Mouse (Mus musculus) liver, embryonic 12.5 days (tissue): Measurements from ENCODE around the gene Cers2. TPM values are rescaled to one million over a fixed set of nuclear protein-coding genes. Genes with fewer than 3 reads are reported as not detected.

Experiments used
- ATAC-seq: fragments of 200-750 bp; cut with Nextera tagmentation; 2 replicates; pipeline ENCODE4 v1.8.0; 2017; ENCODE audit warnings: moderate number of reproducible peaks, mild to moderate bottlenecking, moderate library complexity
- H3K27ac ChIP-seq: fragments of 300-500 bp; sonication (generic); 2 replicates; pipeline ENCODE4 v1.5.1; 2016; ENCODE audit warnings: mild to moderate bottlenecking
- H3K27me3 ChIP-seq: fragments of 300-500 bp; sonication (generic); replicated peaks from 2 replicates; pipeline ENCODE4 v1.6.1; 2016; ENCODE audit warnings: mild to moderate bottlenecking, moderate library complexity
- H3K36me3 ChIP-seq: fragments of 300-500 bp; sonication (generic); 2 replicates; pipeline ENCODE4 v1.6.1; 2016; ENCODE audit warnings: mild to moderate bottlenecking, moderate library complexity
- H3K4me1 ChIP-seq: fragments of 300-500 bp; sonication (generic); 2 replicates; pipeline ENCODE4 v1.6.1; 2016
- H3K4me2 ChIP-seq: fragments of 300-500 bp; sonication (generic); 2 replicates; pipeline ENCODE4 v1.6.1; 2016; ENCODE audit warnings: mild to moderate bottlenecking, moderate library complexity
- H3K4me3 ChIP-seq: fragments of 300-500 bp; sonication (generic); 2 replicates; pipeline ENCODE4 v1.5.1; 2016; ENCODE audit warnings: mild to moderate bottlenecking, moderate library complexity
- H3K9ac ChIP-seq: fragments of 300-500 bp; sonication (generic); 2 replicates; pipeline ENCODE4 v1.6.1; 2016; ENCODE audit warnings: mild to moderate bottlenecking, moderate library complexity
- H3K9me3 ChIP-seq: fragments of 300-500 bp; sonication (generic); replicated peaks from 2 replicates; pipeline ENCODE4 v1.6.1; 2016; ENCODE audit warnings: mild to moderate bottlenecking, moderate library complexity
- WGBS: fragments of 180-500 bp; shearing (Covaris S2); methylation state at CpG from one replicate; pipeline ENCODE4 v1.1.7; 2016; ENCODE audit not compliant: insufficient replicate concordance; 5-methylcytosine and 5-hydroxymethylcytosine counted together
- polyA plus RNA-seq: library from polyadenylated mRNA; unstranded; fragments of >200 nt; fragmentation: Nextera tagmentation; extraction: Ambion mirVana; gene quantifications from 2 replicates; pipeline ENCODE4 v1.2.1, GENCODE M21; 2016

The Cers2 gene
- polyA plus RNA-seq, 1 experiment from 2014 or later, result 135 TPM

DNA sequence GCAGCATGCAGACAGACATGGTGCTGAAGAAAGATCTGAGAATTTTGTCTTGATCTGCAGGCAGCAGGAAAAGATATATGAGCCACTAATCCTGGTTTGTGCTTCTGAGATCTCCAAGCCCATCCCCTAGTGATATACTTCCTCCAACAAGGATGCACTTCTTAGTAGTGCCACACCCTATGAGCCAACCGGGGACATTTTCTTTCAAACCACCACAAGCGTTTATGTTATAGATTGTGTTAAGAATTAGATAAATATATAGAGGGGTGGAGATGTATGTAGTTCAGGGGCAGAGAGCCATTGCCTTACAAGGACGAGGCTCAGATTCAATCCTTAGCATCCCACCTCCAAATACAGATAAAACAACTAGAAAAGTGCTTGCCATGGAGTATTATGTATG lies 4.1 kb upstream of the Cers2 start:
- ATAC-seq, result no peak
- H3K27me3 ChIP-seq, result no peaks in the 10 kb centered on the region
- no peak overlapping the region for H3K4me3 ChIP-seq
- peaks cover 9% of the 10 kb centered on the region for H3K36me3 ChIP-seq
- H3K9me3 ChIP-seq, result no peaks in the 10 kb centered on the region
- WGBS, result 41% methylated on average over 3 of the region's 3 CpGs
- no peak overlapping the region for H3K4me2 ChIP-seq
- H3K4me1 ChIP-seq, result peaks cover 54% of the 10 kb centered on the region
- no peak overlapping the region for H3K9ac ChIP-seq
- H3K27ac ChIP-seq, result no peak overlapping the region

DNA sequence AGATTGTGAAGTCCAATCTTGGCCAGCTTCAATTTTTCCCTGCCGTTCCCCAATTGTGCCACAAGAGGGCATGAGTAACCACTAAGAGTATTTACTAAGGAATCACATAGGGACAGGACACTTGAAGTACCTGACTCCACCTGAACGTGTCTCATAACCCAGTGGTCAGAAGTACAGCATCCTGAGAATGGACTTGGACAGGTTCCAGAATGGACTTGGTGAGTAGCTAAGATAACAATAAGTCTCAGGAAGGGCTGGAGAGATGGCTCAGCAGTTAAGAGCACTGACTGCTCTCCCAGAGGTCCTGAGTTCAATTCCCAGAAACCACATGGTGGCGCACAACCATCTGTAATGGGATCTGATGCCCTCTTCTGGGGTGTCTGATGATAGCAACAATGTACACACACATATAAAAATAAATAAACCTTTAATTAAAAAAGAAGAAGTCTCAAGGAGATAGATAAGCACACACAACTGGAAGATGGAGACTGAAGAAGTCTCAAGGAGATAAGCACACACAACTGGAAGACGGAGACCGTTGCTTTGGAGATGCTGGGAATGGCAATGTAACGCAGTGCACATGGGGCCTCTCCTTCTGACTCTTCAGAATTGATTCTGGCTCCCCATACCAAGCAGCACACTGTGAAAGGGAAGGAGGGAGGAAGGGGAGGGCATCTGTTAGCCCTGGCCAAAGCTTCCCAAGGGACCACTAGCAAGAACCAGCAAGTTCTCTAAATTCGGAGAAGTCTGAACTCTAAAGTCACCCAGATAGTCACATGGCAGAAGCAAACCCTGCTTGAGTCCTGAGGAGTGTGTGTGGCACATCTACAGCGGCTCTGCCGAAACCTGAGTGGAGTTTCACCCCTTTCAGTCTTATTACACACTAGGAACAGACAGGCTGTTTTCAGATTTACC lies 3.4 kb upstream of the Cers2 start:
- peak overlapping the region; percentile 24; the same call in 1 of the 2 replicates for H3K9ac ChIP-seq
- H3K9me3 ChIP-seq, result no peaks in the 10 kb centered on the region
- H3K4me3 ChIP-seq, result no peak overlapping the region
- peaks cover 1% of the 10 kb centered on the region for H3K36me3 ChIP-seq
- 41% methylated on average over 9 of the region's 9 CpGs for WGBS
- no peaks in the 10 kb centered on the region for H3K27me3 ChIP-seq
- peaks cover 59% of the 10 kb centered on the region for H3K4me1 ChIP-seq
- ATAC-seq, result no peak
- peak overlapping the region; percentile 33 for H3K4me2 ChIP-seq
- peak overlapping the region; percentile 94 for H3K27ac ChIP-seq

GRCm38 (mm10) chr3:95312623-95313022 lies 2.0 kb upstream of the Cers2 start:
- peak; percentile 62 for ATAC-seq
- Histone ChIP-seq H3K27me3 (no peaks in the 10 kb centered on the region), H3K9me3 (no peaks in the 10 kb centered on the region), H3K4me3 (peak overlapping the region; percentile 39), H3K9ac (peak overlapping the region; percentile 97), H3K27ac (peak overlapping the region; percentile 94), H3K4me1 (peaks cover 67% of the 10 kb centered on the region), H3K4me2 (peak overlapping the region; percentile 90), H3K36me3 (peaks cover 2% of the 10 kb centered on the region; the same call in 1 of the 2 replicates)
- 12% methylated on average over 6 of the region's 6 CpGs for WGBS

- Histone ChIP-seq H3K4me2 (peak overlapping the region; percentile 90), H3K9ac (peak overlapping the region; percentile 97), H3K27ac (peak overlapping the region; percentile 94), H3K9me3 (no peaks in the 10 kb centered on the region), H3K4me3 (peak overlapping the region; percentile 91), H3K36me3 (peaks cover 8% of the 10 kb centered on the region; the same call in 1 of the 2 replicates), H3K27me3 (no peaks in the 10 kb centered on the region), H3K4me1 (peaks cover 76% of the 10 kb centered on the region)
- no peak for ATAC-seq
- 17% methylated on average over 7 of the region's 7 CpGs for WGBS
Observed at GRCm38 (mm10) chr3:95313476-95313875, 1.1 kb upstream of the Cers2 start.

GRCm38 (mm10) chr3:95314075-95314474 lies 516 bp upstream of the Cers2 start:
- no peaks in the 10 kb centered on the region for H3K9me3 ChIP-seq
- H3K4me2 ChIP-seq, result peak overlapping the region; percentile 90
- peak overlapping the region; percentile 94 for H3K27ac ChIP-seq
- WGBS, result 34% methylated on average over 6 of the region's 6 CpGs
- peak overlapping the region; percentile 97 for H3K9ac ChIP-seq
- peaks cover 78% of the 10 kb centered on the region for H3K4me1 ChIP-seq
- H3K36me3 ChIP-seq, result peaks cover 13% of the 10 kb centered on the region
- ATAC-seq, result no peak
- H3K4me3 ChIP-seq, result peak overlapping the region; percentile 91
- no peaks in the 10 kb centered on the region for H3K27me3 ChIP-seq

- no peaks in the 10 kb centered on the region for H3K9me3 ChIP-seq
- under 1% methylated on average over 66 of the region's 71 CpGs for WGBS
Observed at GRCm38 (mm10) chr3:95315094-95315843, 678 bp downstream of the Cers2 start.

GRCm38 (mm10) chr3:95315844-95316550 lies 1.4 kb downstream of the Cers2 start:
- 4% methylated on average over 9 of the region's 9 CpGs for WGBS
- ATAC-seq, result no peak; the same call in 1 of the 2 replicates
- peak overlapping the region; percentile 91 for H3K4me3 ChIP-seq

More at GRCm38 (mm10) chr3:95315094-95315843, 678 bp downstream of the Cers2 start:
- peaks cover 88% of the 10 kb centered on the region for H3K4me1 ChIP-seq
- H3K27ac ChIP-seq, result peak overlapping the region; percentile 94
- H3K9ac ChIP-seq, result peak overlapping the region; percentile 97
- peak; percentile 88 for ATAC-seq
- H3K27me3 ChIP-seq, result no peaks in the 10 kb centered on the region
- H3K4me3 ChIP-seq, result peak overlapping the region; percentile 91
- H3K4me2 ChIP-seq, result peak overlapping the region; percentile 90
- peaks cover 25% of the 10 kb centered on the region for H3K36me3 ChIP-seq

DNA sequence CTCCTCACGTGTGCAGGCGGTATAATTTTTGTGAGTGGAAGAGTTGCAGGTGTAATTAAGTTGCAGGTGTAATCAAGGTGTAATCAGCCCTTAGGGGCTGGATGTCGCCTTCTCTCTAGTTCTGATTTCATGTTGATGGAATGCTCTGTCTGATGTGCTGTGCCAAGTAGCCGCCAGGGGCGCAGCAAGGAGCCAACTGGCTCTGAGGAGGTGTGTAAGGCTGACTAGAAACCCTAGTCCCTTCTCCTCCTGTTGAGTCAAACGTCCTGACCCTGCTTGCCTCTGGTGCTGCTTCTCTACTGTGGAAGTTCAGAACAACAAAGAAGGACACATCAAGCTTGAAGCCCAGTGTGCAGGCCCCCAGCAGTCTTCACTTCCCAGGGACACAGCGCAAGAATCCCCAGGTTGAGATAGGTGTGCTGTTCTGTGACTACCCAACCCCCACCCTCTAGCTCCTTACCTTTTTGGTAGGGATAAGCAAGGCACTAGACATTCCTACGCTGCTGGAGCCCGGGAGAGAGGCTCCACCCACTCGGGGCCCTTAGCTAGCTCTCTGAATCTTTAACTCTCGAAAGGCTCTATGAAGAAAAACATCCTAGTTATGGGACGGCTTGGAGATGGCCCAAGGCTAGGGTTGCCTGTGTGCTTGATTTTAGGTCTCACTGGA lies 3.0 kb downstream of the Cers2 start:
- Histone ChIP-seq H3K4me3 (peak overlapping the region; percentile 18), H3K27ac (peak overlapping the region; percentile 59), H3K9ac (peak overlapping the region; percentile 45), H3K4me2 (peak overlapping the region; percentile 90), H3K4me1 (peaks cover 66% of the 10 kb centered on the region), H3K36me3 (peaks cover 48% of the 10 kb centered on the region), H3K27me3 (no peaks in the 10 kb centered on the region), H3K9me3 (no peaks in the 10 kb centered on the region)
- ATAC-seq, result no peak
- 27% methylated on average over 12 of the region's 12 CpGs for WGBS

More at GRCm38 (mm10) chr3:95315844-95316550, 1.4 kb downstream of the Cers2 start:
- H3K9ac ChIP-seq, result peak overlapping the region; percentile 97
- no peaks in the 10 kb centered on the region for H3K27me3 ChIP-seq
- H3K36me3 ChIP-seq, result peaks cover 32% of the 10 kb centered on the region
- peaks cover 81% of the 10 kb centered on the region for H3K4me1 ChIP-seq
- H3K27ac ChIP-seq, result peak overlapping the region; percentile 94
- H3K9me3 ChIP-seq, result no peaks in the 10 kb centered on the region
- peak overlapping the region; percentile 90 for H3K4me2 ChIP-seq

DNA sequence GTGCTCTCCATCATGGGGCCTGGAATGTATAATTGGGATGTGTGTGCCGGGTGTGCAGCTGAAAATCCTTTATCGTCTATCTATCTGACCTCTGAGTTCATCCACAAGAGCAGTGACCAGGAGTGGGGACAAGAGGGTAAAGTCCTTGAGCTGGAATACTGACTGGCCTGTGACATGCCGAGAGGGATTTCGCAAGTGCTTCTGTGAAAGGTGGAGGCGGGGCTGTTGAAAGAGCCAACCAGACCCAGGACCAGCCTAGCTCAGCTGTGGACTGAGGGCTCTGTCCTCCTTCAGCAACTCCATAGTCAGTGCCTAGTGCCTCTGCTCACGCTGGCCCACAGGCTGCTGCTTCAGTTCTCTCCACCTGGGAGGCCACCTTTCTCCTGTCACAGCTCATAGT lies 4.0 kb downstream of the Cers2 start:
- peaks cover 58% of the 10 kb centered on the region for H3K36me3 ChIP-seq
- H3K9ac ChIP-seq, result 0 out of 2 replicates have a peak overlapping the region, but pooled peaks have one; percentile 30
- peak; percentile 5 for ATAC-seq
- H3K4me2 ChIP-seq, result peak overlapping the region; percentile 38
- 56% methylated on average over 6 of the region's 6 CpGs for WGBS
- peaks cover 56% of the 10 kb centered on the region for H3K4me1 ChIP-seq
- H3K27ac ChIP-seq, result peak overlapping the region; percentile 65
- no peak overlapping the region for H3K4me3 ChIP-seq
- no peaks in the 10 kb centered on the region for H3K9me3 ChIP-seq
- no peaks in the 10 kb centered on the region for H3K27me3 ChIP-seq

GRCm38 (mm10) chr3:95319110-95319509 lies 4.5 kb downstream of the Cers2 start:
- H3K27ac ChIP-seq, result peak overlapping the region; percentile 65; the same call in 1 of the 2 replicates
- no peak overlapping the region for H3K4me3 ChIP-seq
- H3K27me3 ChIP-seq, result no peaks in the 10 kb centered on the region
- H3K36me3 ChIP-seq, result peaks cover 63% of the 10 kb centered on the region
- ATAC-seq, result no peak
- 63% methylated on average over 2 of the region's 2 CpGs for WGBS
- peak overlapping the region; percentile 38 for H3K4me2 ChIP-seq
- peaks cover 50% of the 10 kb centered on the region for H3K4me1 ChIP-seq
- 0 out of 2 replicates have a peak overlapping the region, but pooled peaks have one; percentile 30 for H3K9ac ChIP-seq
- no peaks in the 10 kb centered on the region for H3K9me3 ChIP-seq
